Mouse (Mus musculus) megakaryocyte, embryonic 14.5 days (primary cell): Measurements from ENCODE around the gene Ltbp1.

Source experiments
- FLI1 ChIP-seq: IDR thresholded peaks from 2 replicates; pipeline ENCODE4 v1.6.1; 2012; ENCODE audit warnings: low read length, inconsistent platforms, mixed read lengths
- GATA1 ChIP-seq: IDR thresholded peaks from 3 replicates; pipeline ENCODE4 v1.6.1; 2012; ENCODE audit warnings: mixed read lengths, low read length, inconsistent platforms, borderline replicate concordance

- TF ChIP-seq GATA1 = no peak
- TF ChIP-seq FLI1 = no peak
These were observed 245.2 kb downstream of the Ltbp1 start for GRCm38 (mm10) chr17:75250571-75250970.
